Mouse (Mus musculus) CH12.LX (cell line): ENCODE measurements at regions not wholly inside any gene's neighbourhood (a gene's known extent, or its start where the extent isn't known, plus 50 kb on each side); places are given as distances from the start of the nearest gene placed in this dataset.

Experiments
- DNase-seq: peaks from one replicate; pipeline ENCODE4 v3.0.0-alpha.2; 2013; ENCODE audit errors: extremely low read depth
- H3K27ac ChIP-seq: 2 replicates; pipeline ENCODE4 v1.5.1; 2012; ENCODE audit warnings: low read depth, mild to moderate bottlenecking, control low read depth, moderate library complexity; ENCODE audit not compliant: insufficient read depth
- H3K27me3 ChIP-seq: replicated peaks from 2 replicates; pipeline ENCODE3; 2012; ENCODE audit warnings: inconsistent platforms
- H3K36me3 ChIP-seq, 2 experiments: replicated peaks in 1 of 2; 2 replicates each; pipeline versions ENCODE3 to v1.6.1; 2012; ENCODE audit warnings: inconsistent platforms in 1 of 2, low read length in 1 of 2, mild to moderate bottlenecking in 1 of 2, mixed read lengths in 1 of 2, moderate library complexity in 1 of 2; ENCODE audit not compliant: control insufficient read depth in 1 of 2, insufficient read depth in 1 of 2
- H3K4me1 ChIP-seq, 2 experiments: 2 replicates each; pipeline ENCODE4 v1.6.1; 2012; ENCODE audit warnings: inconsistent platforms in 1 of 2, moderate library complexity in 1 of 2; ENCODE audit not compliant: insufficient read depth in 2 of 2, control insufficient read depth in 1 of 2
- H3K4me2 ChIP-seq: 2 replicates; pipeline ENCODE4 v1.6.1; 2012; ENCODE audit warnings: low read depth, mild to moderate bottlenecking, control low read depth; ENCODE audit not compliant: poor library complexity, insufficient read depth, severe bottlenecking
- H3K4me3 ChIP-seq, 3 experiments: fragments of 150-350 bp in 1 of 3; sonication (generic) in 1 of 3; replicated peaks in 1 of 3; 2 replicates each; pipeline versions ENCODE3 to v1.5.1; 2011 to 2012; ENCODE audit warnings: low read depth in 2 of 3, low read length in 2 of 3, mild to moderate bottlenecking in 2 of 3, moderate library complexity in 2 of 3, control low read depth in 1 of 3, improper control_type of control experiment in 1 of 3, inconsistent platforms in 1 of 3, mixed read lengths in 1 of 3; ENCODE audit not compliant: poor library complexity in 1 of 3
- H3K79me2 ChIP-seq: replicated peaks from 2 replicates; pipeline ENCODE4 v1.6.1; 2012; ENCODE audit warnings: mild to moderate bottlenecking, moderate library complexity; ENCODE audit not compliant: control insufficient read depth, poor library complexity, insufficient read depth, severe bottlenecking; ENCODE audit errors: extremely low read depth
- H3K9ac ChIP-seq: 2 replicates; pipeline ENCODE4 v1.6.1; 2012; ENCODE audit warnings: low read depth, mild to moderate bottlenecking, control low read depth, moderate library complexity; ENCODE audit not compliant: insufficient read depth
- H3K9me3 ChIP-seq: replicated peaks from 2 replicates; pipeline ENCODE3; 2012; ENCODE audit warnings: low read length, inconsistent platforms, mixed read lengths
- CHD1 ChIP-seq: IDR thresholded peaks from 2 replicates; pipeline ENCODE4 v1.6.1; 2012; ENCODE audit warnings: low read depth, low read length, improper control_type of control experiment, inconsistent platforms
- CHD2 ChIP-seq: IDR thresholded peaks from 2 replicates; pipeline ENCODE4 v1.6.1; 2011; ENCODE audit warnings: low read length, improper control_type of control experiment
- CTCF ChIP-seq, 2 experiments: IDR thresholded peaks in 1 of 2; conservative IDR thresholded peaks in 1 of 2; 2 replicates each; pipeline ENCODE4 v1.5.1; 2011 to 2012; ENCODE audit warnings: low read depth in 2 of 2, low read length in 2 of 2, improper control_type of control experiment in 1 of 2, inconsistent platforms in 1 of 2, mild to moderate bottlenecking in 1 of 2, moderate library complexity in 1 of 2
- E2F4 ChIP-seq: IDR thresholded peaks from 2 replicates; pipeline ENCODE4 v1.6.1; 2011; ENCODE audit warnings: low read depth, low read length, improper control_type of control experiment; ENCODE audit not compliant: insufficient replicate concordance
- ELF1 ChIP-seq: IDR thresholded peaks from 2 replicates; pipeline ENCODE4 v1.6.1; 2014; ENCODE audit warnings: low read depth, mild to moderate bottlenecking, inconsistent platforms, low read length, improper control_type of control experiment
- EP300 ChIP-seq: IDR thresholded peaks from 2 replicates; pipeline ENCODE4 v1.6.1; 2011; ENCODE audit warnings: low read length, improper control_type of control experiment
- HCFC1 ChIP-seq: IDR thresholded peaks from 2 replicates; pipeline ENCODE4 v1.6.1; 2012; ENCODE audit warnings: low read depth, mild to moderate bottlenecking, inconsistent platforms, low read length, improper control_type of control experiment
- IRF4 ChIP-seq: IDR thresholded peaks from 2 replicates; pipeline ENCODE4 v1.6.1; 2014; ENCODE audit warnings: low read depth, mild to moderate bottlenecking, inconsistent platforms, low read length, improper control_type of control experiment
- JUN ChIP-seq: IDR thresholded peaks from 2 replicates; pipeline ENCODE4 v1.6.1; 2011; ENCODE audit warnings: low read depth, mild to moderate bottlenecking, low read length, improper control_type of control experiment, moderate library complexity; ENCODE audit not compliant: insufficient read depth
- KAT2A ChIP-seq: IDR thresholded peaks from 2 replicates; pipeline ENCODE4 v1.6.1; 2012; ENCODE audit warnings: low read length, improper control_type of control experiment, inconsistent platforms; ENCODE audit not compliant: insufficient replicate concordance
- MAFK ChIP-seq: IDR thresholded peaks from 2 replicates; pipeline ENCODE4 v1.6.1; 2011; ENCODE audit warnings: low read length, improper control_type of control experiment; ENCODE audit not compliant: insufficient replicate concordance
- MAX ChIP-seq: IDR thresholded peaks from 2 replicates; pipeline ENCODE4 v1.6.1; 2011; ENCODE audit warnings: low read length, improper control_type of control experiment
- MAZ ChIP-seq: IDR thresholded peaks from 2 replicates; pipeline ENCODE4 v1.6.1; 2012; ENCODE audit warnings: low read depth, mild to moderate bottlenecking, inconsistent platforms, low read length, improper control_type of control experiment, moderate library complexity
- MEF2A ChIP-seq: IDR thresholded peaks from 2 replicates; pipeline ENCODE4 v1.6.1; 2014; ENCODE audit warnings: low read depth, mild to moderate bottlenecking, inconsistent platforms, low read length, improper control_type of control experiment, borderline replicate concordance
- MXI1 ChIP-seq: IDR thresholded peaks from 2 replicates; pipeline ENCODE4 v1.6.1; 2011; ENCODE audit warnings: mild to moderate bottlenecking, low read depth, low read length, improper control_type of control experiment
- NELFE ChIP-seq: IDR thresholded peaks from 2 replicates; pipeline ENCODE4 v1.6.1; 2011; ENCODE audit warnings: low read depth, low read length, improper control_type of control experiment
- PAX5 ChIP-seq: IDR thresholded peaks from 2 replicates; pipeline ENCODE4 v1.6.1; 2012; ENCODE audit warnings: low read length, inconsistent platforms, mixed read lengths
- POLR2A ChIP-seq: IDR thresholded peaks from 2 replicates; pipeline ENCODE4 v1.6.1; 2011; ENCODE audit warnings: low read depth, mild to moderate bottlenecking, improper control_type of control experiment, low read length
- POLR2AphosphoS2 ChIP-seq: IDR thresholded peaks from 2 replicates; pipeline ENCODE4 v1.6.1; 2011; ENCODE audit warnings: low read depth, low read length, improper control_type of control experiment
- RCOR1 ChIP-seq: conservative IDR thresholded peaks from 2 replicates; pipeline ENCODE4 v1.6.1; 2012; ENCODE audit warnings: low read depth, mild to moderate bottlenecking, inconsistent platforms, low read length, improper control_type of control experiment
- SMC3 ChIP-seq: IDR thresholded peaks from 2 replicates; pipeline ENCODE4 v1.6.1; 2011; ENCODE audit warnings: low read depth, low read length, improper control_type of control experiment
- TBP ChIP-seq: conservative IDR thresholded peaks from 2 replicates; pipeline ENCODE4 v1.6.1; 2011; ENCODE audit warnings: low read depth, low read length, improper control_type of control experiment
- TCF12 ChIP-seq: IDR thresholded peaks from 2 replicates; pipeline ENCODE4 v1.6.1; 2014; ENCODE audit warnings: low read depth, mild to moderate bottlenecking, inconsistent platforms, low read length, improper control_type of control experiment
- UBTF ChIP-seq: IDR thresholded peaks from 2 replicates; pipeline ENCODE4 v1.6.1; 2012; ENCODE audit warnings: low read depth, mild to moderate bottlenecking, inconsistent platforms, low read length, improper control_type of control experiment, moderate library complexity
- USF1 ChIP-seq: IDR thresholded peaks from 2 replicates; pipeline ENCODE4 v1.6.1; 2014; ENCODE audit warnings: low read depth, mild to moderate bottlenecking, inconsistent platforms, low read length, improper control_type of control experiment
- USF2 ChIP-seq: conservative IDR thresholded peaks from 2 replicates; pipeline ENCODE4 v1.6.1; 2011; ENCODE audit warnings: low read depth, low read length, improper control_type of control experiment
- ZC3H11A ChIP-seq: IDR thresholded peaks from 2 replicates; pipeline ENCODE4 v1.6.1; 2012; ENCODE audit warnings: low read depth, mild to moderate bottlenecking, inconsistent platforms, low read length, improper control_type of control experiment
- ZKSCAN1 ChIP-seq: IDR thresholded peaks from 2 replicates; pipeline ENCODE4 v1.6.1; 2012; ENCODE audit warnings: low read depth, inconsistent platforms, low read length, improper control_type of control experiment, borderline replicate concordance
- ZNF384 ChIP-seq: IDR thresholded peaks from 2 replicates; pipeline ENCODE4 v1.6.1; 2012; ENCODE audit warnings: low read depth, low read length, improper control_type of control experiment, inconsistent platforms
- dilution Hi-C: fragments of 300-500 bp; cut with MboI; formaldehyde crosslinking; loops from 2 replicates; pipeline ENCODE4 v1.14.3; 2020; ENCODE audit warnings: low sequenced_read_pairs; ENCODE audit not compliant: extremely low pct_unique_long_range_greater_than_20kb, extremely low pct_ligation_motif_present
- in situ Hi-C: fragments of 300-500 bp; cut with MboI; formaldehyde crosslinking; loops from 3 replicates; pipeline ENCODE4 v1.14.3; 2019; ENCODE audit warnings: low sequenced_read_pairs, low pct_ligation_motif_present, low pct_unique_long_range_greater_than_20kb, mixed read lengths

DNA sequence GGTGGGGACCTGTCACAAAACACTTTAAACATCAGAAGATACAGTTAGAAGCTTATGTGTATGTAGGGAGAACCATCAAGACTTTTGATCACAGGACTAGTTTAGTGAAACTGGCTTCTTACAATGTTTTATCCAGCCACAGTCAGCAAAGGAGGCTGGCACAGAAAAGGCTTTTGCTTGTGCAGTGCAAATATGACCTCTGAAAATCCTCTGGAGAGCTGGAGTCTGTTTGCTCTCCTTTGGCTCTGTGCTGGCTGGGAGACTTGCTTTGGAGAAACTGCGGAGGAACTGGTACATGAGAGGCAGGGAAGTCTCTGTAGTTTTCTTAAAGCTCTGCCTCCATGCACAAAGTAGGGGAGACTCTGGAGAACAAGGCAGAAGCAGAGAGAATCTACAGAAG is 497.2 kb upstream of the Pdzrn3 start:
- dilution Hi-C loops: no loop called here
- no peak overlapping the region for H3K4me3 ChIP-seq
- no peak for DNase-seq
- TF ChIP-seq ZNF384 (no peak), MEF2A (no peak), ZC3H11A (no peak), ZKSCAN1 (no peak), JUN (no peak), POLR2A (no peak), CHD1 (no peak), MAFK (no peak), TBP (no peak), POLR2AphosphoS2 (no peak), MXI1 (no peak), IRF4 (no peak), CHD2 (no peak), MAZ (no peak), UBTF (no peak), NELFE (no peak), HCFC1 (no peak), CTCF (conservative IDR thresholded peaks at IDR 0.05 in 1 of 2, IDR thresholded peaks at IDR 0.05 in 1 of 2; ENCODE audit: low read depth in 2 of 2, low read length in 2 of 2) (no peak), USF1 (no peak), ELF1 (no peak)
- no peak overlapping the region for H3K27ac ChIP-seq
- H3K4me2 ChIP-seq: no peak overlapping the region
- no peaks in the 10 kb centered on the region for H3K36me3 ChIP-seq
- H3K4me1 ChIP-seq: no peaks in the 10 kb centered on the region
- H3K27me3 ChIP-seq: no peaks in the 10 kb centered on the region
- in situ Hi-C loops: no loop called here
- H3K9ac ChIP-seq: no peak overlapping the region
- peaks cover 46% of the 10 kb centered on the region for H3K9me3 ChIP-seq
- no peaks in the 10 kb centered on the region for H3K79me2 ChIP-seq

DNA sequence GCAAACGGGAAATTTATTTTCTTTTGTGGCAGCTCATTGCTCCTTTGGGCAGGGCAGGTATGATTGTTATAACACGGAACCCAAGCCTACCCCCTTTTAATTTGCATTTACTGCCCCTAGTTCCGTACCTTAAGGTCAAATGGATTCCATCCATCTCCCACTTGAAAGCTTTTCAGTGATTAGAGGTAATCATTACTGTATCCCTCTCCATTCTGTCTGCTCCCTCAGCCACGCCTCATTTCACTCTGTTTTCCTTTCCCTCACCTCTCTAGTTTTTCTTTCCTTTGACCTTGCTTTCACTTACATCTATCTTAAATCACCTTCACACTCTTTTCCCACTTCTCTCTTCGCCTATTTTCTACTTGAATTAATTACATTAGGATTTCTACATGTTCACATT is 481.2 kb upstream of the Pdzrn3 start:
- Histone ChIP-seq H3K79me2 (no peaks in the 10 kb centered on the region), H3K4me2 (no peak overlapping the region), H3K27ac (no peak overlapping the region), H3K9ac (no peak overlapping the region), H3K9me3 (peaks cover 53% of the 10 kb centered on the region), H3K27me3 (no peaks in the 10 kb centered on the region), H3K4me3 (no peak overlapping the region), H3K36me3 (no peaks in the 10 kb centered on the region), H3K4me1 (no peaks in the 10 kb centered on the region)
- DNase-seq: no peak
- TF ChIP-seq ELF1: no peak
- no peak for TF ChIP-seq KAT2A
- no peak for TF ChIP-seq SMC3
- no peak for TF ChIP-seq MAZ
- no peak for TF ChIP-seq TBP
- TF ChIP-seq ZKSCAN1: no peak
- TF ChIP-seq EP300: no peak
- TF ChIP-seq MAFK: no peak
- TF ChIP-seq USF2: no peak
- TF ChIP-seq POLR2A: no peak
- no peak for TF ChIP-seq UBTF
- TF ChIP-seq PAX5: no peak
- TF ChIP-seq RCOR1: no peak
- no peak for TF ChIP-seq JUN
- no peak for TF ChIP-seq E2F4
- TF ChIP-seq TCF12: no peak
- no peak for TF ChIP-seq ZC3H11A
- no peak for TF ChIP-seq MAX
- dilution Hi-C loops: no loop called here
- in situ Hi-C loops: no loop called here
